Mouse (Mus musculus) right cerebral cortex, postnatal 36 days (tissue): ENCODE measurements around the gene Rora.

Experiments
- DNase-seq, 2 experiments: peaks; one replicate each; pipeline ENCODE4 v3.0.0; 2022; ENCODE audit warnings: low spot score in 2 of 2, mixed read lengths in 1 of 2

The Rora gene

DNA sequence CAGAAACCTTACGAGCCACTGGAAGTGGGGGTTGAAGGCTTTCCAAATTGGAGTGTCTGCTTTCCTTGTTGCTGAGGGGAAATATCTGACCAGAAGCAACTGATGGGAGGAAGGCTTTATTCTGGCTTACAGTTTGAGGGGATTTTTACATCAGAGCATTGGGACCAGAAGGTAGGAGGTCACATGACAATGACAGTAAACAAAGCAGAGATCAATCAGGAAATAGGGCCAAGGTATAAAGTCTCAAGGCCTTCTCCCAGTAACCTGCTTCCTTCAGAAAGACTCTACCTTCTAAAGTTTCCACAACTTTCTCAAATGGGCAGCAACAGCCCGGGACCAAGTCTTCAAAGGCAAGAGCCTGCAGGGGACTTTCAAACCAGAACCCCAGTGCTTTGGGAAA is 34.6 kb downstream of the Rora start:
- no peak for DNase-seq

DNA sequence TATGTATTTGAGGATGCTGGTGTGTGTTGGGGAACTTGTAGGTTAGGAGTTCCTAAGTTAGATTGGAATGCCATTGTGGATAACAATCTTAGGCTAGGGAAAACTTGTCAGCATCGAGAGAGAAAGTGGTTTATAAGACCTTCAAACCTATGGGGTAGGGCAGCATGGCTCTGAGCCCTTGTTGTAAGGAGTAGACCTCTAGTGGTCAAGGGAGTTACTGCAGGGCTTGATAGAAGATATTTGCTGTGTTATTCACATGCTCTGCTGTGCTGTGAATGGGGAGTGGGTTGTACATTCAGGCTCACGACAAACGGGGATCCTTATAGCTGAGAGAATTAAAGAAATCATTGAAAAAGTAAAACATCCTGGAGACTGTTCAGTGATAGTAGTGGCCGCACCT is 35.8 kb downstream of the Rora start:
- peak in 1 of 2 experiments; percentile 34 for DNase-seq

DNA sequence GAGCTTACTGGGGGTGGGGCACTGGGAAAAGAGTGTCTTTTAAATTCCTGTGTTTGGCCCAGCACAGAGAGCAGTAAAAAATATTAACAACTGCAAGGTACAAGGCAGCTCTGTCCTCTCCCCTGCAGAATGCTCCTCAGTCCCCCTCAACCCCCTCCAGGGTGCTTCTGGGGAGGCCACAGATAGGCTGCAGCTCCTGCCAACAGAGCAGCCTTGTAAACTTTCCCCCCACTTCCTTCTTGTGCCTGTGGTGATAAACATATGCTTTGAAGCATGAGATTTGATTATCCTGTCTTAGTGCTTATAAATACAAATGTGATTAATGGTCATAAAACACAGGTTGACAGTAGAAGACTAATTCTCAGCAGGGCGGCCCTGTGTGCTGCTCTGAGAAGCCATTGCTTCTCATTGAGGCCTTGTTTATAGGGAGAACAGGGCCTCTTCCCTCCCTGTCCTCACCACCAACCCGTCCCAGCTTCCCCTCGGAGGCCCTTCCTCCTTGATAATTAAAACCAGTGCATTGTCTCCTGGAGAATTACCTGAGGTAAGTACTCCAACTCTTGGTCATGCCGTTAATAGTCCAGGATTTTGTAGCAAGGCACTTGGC is 41.4 kb downstream of the Rora start:
- DNase-seq, result no peak

DNA sequence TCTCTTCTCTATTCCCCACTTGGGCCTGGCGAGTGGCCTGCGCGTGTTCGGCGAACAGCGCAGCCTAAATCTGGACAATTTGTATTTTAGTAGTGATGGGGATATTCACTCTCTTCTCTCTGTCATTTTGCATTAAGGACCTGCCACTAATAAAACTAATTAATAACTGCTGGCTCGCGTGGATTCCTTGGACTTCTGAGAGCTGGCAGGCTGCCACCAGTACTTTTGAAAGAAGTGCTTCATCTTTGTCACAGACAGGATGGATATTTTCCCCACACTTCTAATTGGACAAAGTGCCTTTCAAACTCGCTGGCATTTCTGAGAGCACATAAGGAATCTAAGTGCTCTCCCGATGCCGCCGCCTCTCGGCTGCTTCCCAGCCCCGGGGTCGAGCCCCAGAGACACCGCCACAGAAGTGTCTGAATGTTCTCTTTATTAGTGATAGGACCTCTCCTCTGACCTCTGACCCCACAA is 41.9 kb downstream of the Rora start:
- no peak for DNase-seq

DNA sequence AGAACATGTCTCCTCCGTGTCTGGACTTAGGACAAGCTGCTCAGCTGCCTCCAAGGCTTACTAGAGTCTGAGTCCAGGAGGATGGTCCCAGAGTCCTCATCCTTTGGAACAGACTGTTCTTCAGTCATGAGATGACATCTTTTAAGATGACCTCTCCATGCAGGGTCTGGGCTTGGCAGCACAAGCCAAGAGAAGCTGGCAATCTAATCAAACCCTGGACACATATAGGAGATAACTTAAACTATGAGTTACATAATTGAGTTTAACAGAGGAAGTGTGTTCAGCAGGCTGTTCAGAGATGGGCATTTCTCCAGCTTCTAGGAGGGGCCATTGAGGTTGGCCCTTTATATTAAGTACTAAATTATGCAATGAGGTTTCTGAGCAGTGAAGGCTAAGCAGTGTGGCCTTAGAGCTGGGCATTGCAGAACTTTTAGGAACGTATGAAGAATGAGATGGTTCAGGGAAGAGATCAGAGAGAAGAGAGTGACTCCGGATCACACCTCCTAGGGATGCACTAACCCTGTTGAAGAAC is 42.9 kb downstream of the Rora start:
- DNase-seq, result no peak

DNA sequence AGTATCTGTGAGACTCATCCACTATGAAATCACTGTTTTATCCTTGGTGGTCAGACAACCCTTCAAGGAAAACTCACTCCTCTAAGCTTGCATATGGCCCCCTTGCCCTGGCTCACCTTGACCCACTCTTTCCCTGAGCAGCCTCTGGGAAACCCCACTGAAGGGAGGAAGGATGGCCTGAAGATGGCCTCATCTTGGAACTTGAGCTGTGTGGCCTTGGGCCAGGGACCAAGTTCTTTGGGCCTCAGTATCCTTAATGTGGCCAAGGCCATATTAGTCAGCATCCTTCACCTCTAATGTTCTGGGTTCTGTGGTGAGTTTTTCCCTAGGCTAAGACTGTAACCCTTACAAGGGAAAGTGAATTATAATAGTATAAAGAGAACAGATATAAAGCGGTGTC is 45.8 kb downstream of the Rora start:
- DNase-seq, result no peak

DNA sequence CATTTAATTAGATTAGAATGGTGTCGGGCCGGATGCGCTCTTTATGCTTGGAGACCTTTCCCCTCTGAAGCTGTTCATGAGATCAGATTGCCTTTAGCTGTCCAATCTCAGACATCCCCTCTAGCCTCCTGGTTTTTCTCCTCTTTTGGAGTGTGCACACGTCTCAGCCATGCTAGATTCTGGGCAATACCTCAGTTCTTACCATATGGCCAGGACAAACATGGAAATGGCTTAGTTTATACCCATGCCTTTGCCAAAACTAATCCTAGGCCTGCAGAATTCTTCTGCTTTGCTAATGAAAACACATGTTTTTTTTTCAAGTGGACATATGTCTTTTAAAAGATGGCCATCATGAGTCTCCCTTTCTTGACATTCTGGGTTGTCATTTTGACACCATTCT is 46.3 kb downstream of the Rora start:
- DNase-seq, result no peak

DNA sequence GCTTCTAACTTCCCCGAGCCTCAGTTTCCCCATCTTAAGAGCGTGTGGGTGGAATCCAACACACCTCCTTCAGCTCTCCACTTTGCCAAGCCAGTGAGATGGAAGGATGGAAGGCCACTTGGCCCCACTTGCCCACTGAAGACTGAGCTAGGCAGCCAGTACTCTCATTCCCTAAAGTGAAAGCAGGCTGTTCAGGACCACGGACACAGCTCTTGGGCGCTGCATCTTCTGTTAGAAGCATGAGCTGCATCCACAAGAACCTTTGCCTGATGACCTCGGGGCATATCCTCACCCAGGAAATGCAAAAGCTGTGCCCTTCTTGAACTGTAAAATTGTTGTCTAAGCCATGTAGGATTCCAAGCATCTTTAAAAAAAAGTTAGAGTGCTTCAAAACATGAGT is 54.0 kb downstream of the Rora start:
- DNase-seq, result no peak

DNA sequence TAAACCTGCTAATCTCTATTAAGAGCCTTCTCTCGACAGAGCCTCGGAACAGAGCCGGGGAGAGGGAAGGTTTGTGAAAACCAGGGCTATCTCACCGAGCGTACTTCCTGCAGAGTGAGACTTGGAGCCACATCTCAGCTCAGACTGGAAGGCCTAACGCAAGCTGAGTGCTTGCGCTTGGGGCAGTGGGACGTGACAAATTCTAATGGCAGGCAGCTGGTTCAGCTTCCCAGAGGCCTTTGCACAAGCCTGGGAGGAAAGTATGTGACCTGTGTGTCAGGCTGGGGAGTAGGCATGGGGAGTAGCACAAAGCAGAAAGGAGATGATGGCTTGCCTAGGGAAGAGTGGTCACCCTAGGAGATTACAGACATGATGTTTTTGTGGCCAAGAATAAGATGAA is 55.6 kb downstream of the Rora start:
- no peak for DNase-seq

DNA sequence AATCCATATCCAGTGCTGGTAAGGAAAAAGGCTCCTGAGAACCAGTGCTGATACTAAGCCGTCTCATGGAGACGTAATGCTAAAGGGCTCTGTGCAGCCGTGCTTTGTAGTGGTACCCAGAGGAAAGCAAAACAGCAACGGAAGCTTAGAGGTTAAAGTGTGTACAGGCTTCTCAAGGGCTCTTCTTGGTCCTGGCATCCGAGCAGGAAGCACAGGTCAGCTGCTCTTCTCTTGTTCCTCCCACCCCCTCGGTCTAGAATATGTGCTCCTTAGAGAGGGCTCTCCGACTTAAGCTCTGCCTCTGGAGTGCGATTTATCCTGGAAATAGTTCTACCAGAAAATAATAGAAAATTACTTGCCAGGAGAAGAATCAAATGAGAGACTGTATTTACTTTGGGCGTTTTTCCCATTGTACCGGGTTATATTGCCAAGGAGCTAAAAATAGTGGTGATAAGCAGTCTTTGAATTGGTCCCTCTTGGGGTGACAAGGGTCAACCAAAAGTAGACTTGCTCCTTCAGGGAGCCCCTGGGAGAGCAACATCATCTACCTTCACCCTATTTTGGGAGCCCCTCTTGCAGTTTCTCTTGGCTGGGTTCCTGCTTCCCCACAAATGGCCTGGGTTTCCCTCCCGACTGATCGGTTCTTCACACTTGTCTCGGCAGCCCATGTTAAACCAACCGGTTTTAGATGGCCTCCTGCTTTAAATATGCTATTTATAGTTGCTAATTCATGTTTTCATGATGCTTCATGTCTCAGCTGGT is 57.5 kb downstream of the Rora start:
- DNase-seq, result no peak

DNA sequence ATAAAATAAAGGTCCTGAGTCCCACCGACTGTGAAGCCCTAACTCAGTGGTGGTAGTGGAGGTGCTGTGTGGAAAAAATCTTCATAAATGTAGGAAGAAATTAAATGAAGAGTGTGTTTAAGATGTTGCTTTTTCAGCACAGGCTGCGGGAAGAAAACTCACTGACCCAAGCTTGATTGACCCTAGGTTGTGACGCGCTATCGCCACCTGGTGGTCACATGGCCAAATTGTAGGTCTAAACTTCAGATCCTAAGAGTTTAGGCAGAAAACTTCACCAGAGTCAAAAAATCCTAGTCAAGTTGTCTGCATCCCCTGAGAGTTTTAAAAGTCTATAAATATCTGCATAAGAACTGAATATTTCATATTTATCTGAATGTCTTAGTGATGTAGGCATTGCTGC is 63.4 kb downstream of the Rora start:
- DNase-seq, result no peak

DNA sequence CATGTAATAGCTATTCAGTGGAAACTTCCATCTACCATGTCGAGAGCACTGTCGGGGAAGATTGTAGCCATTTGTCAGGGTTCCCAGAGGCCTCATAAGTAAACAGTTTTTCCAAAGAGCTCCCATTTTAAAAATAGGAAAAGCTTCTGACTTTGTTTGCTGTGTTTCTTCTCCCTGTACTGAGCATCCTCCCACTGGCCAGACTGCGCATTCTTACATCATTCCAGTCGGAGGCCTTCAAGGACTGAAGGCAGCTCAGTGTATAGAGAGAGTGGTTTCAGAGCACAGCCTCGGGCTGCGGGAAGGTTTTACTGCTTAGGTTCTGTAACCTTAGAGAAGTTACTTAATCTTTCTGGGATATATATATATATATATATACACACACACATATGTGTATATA is 64.8 kb downstream of the Rora start:
- no peak for DNase-seq

DNA sequence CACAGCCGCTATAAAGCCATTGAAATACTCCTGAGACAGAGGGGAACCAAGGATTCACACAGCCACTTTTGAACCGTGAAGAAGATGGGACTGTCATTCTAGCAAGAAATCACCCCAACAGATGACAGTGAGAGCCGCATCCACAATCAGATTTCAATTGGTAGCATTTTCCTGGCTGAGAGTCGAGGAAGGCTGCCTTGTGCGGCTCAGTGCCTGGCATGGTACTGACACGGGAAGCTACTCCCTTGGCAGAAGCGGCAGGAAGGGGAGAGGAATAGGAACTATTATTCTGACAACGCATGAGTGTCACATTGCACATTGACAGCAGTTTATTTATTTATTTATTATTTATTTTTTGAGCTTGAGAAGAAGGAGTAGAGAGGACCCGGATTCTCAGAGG is 65.7 kb downstream of the Rora start:
- DNase-seq, result no peak

DNA sequence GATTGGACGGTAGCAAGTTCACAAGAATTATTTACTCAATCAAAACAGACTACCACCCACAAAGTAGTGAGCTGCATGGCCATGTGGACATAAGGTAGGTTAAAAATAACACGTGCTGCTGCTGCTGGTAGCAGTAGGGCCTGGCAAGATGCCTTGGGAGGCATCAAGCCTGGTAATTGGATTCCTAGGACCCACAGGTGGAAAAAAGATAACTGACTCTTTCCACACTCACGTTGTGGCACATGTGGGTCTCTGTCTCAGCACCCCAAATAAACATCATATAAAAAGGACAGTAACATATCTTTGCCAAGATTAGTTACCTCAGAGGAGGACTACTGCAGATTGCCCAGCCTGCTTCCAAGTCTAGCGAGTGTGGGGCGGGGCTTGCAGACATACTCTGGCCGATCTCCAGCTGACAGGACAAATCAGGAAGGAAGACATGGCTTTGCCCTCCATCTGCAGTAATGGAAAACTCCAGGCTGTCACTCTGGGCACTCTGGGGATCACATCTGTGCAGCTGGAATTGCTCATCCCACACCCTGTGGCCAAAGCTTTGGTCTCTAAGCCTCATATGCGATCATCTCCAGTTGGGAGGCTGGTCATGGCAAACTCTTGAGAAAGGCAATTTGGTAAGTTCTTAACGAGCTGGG is 71.2 kb downstream of the Rora start:
- DNase-seq, result peak; percentile 19 to 37

DNA sequence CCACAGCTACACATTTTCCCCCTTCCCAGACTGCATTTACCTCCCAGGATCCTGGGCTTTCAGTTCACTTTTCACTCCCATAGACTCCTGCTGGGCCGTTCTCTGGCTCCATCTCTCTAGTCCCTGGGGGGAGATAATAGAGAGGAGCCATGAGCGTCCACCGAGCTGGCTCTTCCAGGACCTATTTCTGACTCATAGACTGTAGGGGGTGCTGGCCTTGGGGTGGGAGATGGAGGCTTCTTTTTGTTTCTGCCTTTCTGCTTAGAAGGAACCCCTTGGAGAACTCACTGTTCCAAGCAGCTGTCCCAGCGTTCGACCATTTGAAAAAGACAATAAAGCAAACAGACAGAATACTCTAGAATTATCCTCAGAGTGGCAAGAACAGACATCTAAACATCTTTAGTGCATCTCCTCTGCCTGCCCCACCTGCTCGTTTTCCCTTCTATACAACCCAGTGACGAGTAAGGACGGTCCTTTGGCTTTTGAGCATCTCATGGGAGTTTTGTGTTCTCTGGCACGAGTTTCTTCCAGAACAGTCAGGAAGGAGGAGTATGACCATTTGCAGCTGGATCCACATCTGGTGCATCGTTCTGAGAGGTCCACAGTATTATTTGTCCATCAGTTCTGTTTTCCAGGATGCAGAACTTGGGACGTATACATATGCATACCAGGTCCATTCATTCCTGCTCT is 73.7 kb downstream of the Rora start:
- DNase-seq, result no peak

DNA sequence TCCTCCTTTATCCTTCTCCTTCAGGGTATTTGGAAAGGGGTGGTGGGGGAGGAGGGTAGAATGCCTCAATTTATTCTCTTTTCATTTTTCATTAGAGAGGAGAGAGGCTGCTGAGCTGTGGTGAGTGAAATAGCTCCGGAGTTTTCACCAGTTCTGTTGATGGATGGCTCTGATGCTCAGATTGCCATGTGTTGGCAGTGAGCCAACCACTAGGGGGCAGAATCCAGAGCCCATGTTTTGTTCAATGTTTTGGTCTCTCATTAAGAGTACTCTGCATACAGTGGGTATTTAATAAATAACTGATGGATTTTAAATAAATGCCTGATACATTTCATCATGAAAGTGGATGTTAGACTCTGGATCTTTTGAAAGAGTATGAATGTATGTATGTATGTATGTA is 77.9 kb downstream of the Rora start:
- DNase-seq, result no peak

DNA sequence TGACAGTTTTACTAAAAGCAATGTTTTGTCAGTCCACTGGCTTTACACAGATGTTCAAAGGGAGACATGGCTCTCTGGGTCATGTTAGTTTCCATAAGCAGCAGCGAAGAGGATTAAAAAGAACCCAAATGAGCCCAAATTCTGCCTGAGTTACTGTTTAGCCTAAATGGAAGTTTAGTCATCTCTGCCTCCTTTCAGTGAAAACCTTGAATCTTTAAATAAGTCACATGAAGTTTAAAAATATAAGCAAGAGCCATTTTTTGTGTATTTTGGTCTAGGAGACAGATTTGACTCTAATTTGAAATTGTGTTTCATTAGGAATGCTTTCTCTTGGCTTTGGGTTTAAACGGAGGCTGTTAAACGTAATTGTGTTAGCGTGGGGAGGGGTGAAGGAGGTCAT is 79.3 kb downstream of the Rora start:
- DNase-seq, result no peak

DNA sequence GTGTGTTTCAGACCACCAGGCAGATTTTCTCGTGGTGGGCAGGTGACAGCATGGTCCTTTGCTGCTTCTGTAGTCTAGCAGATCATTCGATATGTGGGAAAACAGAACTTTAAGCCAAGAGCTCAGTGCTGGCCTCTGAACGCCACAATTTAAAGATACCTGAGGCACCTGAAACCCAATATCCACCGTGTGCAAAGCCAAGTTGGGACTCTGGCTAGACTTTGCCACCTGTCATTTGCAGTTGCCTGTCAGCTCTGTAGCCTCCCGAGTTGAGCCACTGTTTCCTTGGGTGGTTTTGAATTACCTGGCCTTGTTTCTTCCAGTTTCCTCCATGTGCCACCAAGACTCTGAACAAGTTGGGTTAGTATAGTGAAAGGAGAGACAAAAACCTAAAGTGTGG is 82.3 kb downstream of the Rora start:
- DNase-seq, result no peak

DNA sequence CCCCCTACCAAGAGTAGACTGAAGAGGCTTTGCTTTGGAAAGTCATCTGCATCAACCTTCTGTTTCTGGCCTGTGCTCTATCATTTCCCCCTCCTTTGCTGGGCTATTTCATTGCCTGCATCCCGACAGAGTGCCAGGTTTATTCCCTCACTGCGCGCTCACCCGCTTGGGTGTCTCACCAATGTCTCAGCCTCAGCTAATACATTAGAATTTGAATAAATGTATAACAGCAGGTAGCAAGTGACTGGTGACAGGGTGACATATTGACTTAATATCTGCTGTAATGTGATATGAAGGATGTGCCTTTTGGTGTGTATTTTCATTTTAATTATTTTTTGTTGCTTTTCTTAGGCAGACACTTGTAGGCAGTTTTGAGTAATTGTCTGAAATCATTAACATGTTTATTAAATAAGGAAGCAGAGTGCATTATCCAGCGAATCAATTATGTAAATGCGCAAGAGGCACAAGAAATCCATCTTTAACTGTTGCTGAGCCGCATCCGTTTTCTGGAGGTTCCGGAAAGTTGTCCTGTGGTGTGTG is 83.7 kb downstream of the Rora start:
- DNase-seq, result no peak

DNA sequence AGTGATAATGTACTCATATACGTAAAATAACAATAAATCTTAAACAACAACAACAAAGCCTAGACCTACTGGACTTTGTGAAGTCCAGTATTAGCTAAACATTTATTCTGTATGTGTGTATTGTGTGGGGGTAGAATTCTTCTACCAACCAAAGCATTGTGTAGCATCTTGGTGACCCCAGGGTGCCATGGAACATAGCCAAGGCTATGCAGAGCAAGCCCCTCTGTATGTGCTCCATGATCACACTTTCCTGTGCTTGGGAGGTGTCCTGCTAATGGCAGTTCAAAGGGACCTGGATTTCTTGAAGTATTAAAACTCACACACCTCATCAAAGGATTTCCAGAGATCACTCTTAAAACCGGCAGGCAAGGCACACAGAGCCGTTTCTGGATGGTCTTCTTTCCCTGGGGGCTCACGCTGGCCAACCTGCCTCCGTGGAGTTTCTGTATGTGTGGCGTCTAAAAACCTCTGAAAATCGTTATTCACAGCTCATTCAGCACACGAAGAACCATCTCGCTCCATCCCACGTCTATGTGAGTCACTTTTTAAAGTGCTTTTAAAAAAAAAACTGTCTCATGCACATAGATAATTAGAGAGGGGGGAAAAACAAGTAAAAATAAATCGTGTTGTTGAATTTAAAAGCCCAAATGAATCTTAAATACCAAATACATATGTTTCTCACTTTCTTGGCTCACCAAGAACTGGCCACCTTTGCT is 92.5 kb downstream of the Rora start:
- peak in 1 of 2 experiments; percentile 20 for DNase-seq

DNA sequence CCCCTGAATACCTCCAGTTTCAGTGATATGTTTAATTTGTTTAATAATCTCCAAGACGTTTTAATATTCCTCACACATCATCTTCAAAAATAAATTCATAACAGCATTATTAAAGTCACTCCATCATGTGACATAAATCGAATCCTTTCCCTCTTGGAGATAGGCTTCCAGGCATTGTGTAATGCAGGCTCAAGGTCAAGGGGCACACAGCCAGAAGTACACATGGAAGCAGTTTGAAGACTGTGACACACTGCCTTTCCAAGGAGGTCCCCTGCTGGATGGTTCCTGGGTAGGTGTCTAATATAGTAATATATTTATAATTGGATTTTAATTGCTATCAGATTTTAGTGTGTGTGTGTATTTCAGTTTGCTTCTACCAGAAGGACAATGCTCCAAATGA is 103.4 kb downstream of the Rora start:
- no peak for DNase-seq
